Mouse (Mus musculus): ENCODE results near the gene Map3k4.

- no peak for TF ChIP-seq TAL1 (conservative IDR thresholded peaks at IDR 0.05; ENCODE audit: low read depth, low read length)
- no peak for TF ChIP-seq CTCF (IDR thresholded peaks at IDR 0.05; ENCODE audit: low read depth, low read length)
Measured at GRCm38 (mm10) chr17:12261887-12262286, 56.7 kb downstream of the Map3k4 start.

Measured in G1E (cell line).